Mouse (Mus musculus) thymus, adult 18-20 months (tissue): Measurements from ENCODE around the gene Lgi4.

Experiments used
- DNase-seq, 2 experiments: peaks; one replicate each; pipeline ENCODE4 v3.0.0; 2022; ENCODE audit warnings: mixed read lengths in 2 of 2

The Lgi4 gene

DNA sequence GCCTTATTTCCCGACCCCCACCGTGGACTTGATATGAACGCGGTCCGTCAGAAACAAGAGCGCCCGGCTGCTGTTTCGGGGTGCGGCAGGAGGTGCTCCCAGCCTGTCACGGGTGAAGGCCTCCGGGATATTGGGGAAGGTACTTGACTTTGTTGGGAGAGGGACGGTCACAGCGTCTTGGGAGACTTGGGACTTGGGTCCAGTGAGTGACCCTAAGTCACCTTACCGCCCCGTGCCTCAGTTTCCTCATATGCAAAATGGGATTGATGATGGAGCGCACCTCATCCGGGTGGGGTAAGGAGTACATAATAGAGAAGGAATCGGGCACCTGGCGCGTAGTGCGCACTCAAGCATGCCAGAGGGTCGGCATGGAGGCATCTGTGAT, 6.9 kb upstream of the Lgi4 start:
- DNase-seq, result no peak

DNA sequence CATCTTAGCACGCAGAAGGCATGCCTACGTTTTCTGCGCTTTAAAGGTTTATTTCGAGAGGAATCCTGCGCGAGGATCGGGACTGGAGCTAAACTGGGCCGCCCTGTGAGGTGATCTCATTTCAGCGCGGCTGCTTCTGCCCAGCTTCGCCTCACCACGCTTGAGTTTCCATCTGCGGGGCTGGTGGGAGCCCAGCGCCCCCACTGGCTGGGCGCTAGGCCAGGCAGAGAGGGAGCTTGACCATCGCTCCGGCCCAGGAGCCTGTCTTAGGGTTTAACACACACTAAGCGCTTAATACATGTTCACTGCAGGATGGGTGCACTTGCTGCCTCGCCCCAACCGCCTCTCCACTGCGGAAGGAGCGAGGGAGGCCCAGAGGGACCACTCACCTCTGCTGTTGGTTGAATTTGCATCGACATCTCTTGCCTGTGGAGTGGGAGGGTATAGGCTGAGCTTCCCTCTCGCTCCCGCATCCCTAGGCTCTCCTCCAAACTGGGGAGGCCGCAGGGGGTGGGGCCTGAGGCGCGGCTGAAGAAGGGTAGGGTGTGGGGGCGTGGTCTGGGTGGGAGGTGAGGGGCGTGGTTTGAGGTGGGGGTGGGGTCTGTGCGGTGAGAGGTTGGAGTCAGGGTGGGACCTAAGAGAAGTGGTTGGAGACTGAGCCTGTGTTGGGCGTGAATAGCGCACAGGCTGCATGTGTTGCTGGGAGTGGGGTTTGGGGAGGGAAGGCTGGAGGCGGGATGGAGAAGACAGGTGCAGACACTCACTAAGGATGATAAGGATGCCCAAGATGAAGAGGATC, 6.3 kb upstream of the Lgi4 start:
- DNase-seq, result no peak

DNA sequence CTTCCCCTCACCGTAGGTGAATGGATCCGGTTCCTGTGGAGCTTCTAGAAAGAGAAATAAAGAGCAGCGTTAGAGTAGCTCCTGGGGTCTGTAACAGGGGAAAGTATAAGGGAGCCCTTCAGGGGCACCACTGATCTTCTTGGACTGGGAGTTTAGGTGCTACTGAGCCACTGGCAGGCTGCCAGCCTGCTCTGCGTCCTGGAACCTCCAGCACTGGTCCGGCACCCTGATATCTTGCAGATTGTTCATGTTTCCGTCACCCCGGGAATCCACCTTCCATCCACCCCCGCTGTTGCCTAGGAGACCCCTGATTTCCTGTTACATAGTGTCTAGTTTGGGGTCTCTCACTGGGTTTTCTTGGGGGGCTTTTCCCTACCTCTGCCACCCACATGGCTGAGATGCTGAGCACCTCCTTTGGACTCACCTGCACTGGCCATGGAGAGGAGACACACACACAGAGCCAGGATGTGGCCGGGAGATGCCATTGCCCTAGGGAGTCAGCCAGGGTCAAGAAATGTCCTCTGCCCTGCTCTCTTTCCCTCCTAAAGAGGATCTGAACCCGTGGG, 5.2 kb upstream of the Lgi4 start:
- no peak for DNase-seq

DNA sequence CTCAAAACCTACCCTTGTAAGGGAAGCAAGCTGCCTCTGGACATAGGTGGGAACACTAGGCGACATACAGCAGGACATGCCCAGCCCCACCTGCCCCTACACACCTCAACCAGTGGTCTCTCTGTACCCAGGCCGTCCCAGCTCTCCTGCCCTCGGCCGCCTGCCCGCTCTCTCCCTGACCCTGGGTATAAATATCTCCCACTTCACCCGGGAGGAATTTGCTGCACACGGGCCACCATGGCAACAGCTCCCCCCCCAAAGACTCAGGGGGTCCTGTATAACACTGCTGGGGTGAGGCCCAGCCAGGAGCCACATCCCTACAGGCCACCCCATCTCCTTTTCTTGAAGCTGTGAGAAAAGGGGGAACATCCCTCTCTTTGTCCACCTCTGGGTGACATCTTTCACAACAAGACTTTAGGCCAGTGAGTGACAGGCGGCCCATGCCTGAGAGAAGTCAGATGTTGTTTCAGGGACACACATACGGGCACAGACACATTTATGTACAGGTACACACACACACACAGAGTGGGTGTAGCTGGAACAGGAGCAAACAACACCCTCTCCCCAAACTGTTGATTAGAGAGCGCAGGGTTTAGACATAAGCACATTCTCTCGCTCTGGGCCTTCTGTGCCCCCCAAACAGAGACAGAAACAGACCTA, 4.4 kb upstream of the Lgi4 start:
- DNase-seq, result no peak

DNA sequence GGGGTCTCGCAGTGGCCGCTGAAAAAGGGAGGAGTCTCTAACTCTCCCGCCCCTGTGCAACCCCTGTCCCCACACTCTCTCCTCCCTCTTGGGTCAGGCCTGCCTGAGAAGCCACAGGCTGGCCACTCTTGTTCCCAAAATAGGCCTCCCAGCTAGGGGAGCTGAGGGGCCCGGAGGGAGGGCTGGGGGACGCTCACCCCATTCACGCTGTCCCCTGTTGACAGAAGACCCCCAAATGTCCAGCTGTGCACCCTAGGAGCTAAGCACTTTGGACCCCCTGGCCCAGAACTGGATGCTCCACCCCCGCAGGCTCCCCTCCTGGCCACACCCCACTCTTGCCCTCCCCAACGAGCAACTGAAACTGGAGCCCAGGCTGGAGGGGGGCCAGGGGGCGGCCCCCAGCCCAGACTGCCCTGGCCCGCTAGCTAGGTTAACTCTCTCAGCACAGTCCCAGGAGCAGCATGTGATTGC, 3.8 kb upstream of the Lgi4 start:
- no peak for DNase-seq

DNA sequence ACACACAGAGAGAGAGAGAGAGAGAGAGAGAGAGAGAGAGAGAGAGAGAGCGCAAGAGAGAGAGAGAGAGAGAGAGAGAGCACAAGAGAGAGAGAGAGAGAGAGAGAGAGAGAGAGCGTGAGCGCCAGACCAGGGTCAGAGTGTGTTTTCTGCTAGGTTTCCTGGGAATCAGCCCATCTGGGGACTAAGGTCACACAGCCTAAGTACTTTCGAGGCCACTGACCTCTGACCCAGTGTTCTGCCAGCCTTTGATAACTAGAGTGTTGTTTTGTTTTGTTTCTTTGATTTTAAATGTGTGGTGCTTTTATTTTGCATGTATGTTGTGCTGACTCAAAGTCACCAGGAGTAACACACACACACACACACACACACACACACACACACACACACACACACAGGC, 3.3 kb upstream of the Lgi4 start:
- no peak for DNase-seq

DNA sequence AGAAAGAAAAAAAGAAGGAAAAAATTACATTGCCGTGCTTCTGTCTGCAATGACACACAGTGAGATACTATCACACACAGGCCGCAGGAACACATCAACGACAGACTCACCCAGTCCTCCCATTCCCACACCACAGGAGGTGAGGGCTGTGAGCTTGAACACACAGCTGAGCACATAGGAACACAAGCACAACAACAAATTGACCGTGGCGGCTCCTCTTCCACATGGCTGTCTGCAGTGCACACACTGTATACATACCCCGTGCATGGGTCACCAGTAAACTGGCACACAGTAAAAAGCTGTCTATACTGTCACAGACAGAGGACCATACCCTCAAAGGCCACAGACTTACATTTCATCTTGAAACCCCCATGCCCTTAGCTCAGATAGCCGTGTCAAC, 2.7 kb upstream of the Lgi4 start:
- no peak for DNase-seq

DNA sequence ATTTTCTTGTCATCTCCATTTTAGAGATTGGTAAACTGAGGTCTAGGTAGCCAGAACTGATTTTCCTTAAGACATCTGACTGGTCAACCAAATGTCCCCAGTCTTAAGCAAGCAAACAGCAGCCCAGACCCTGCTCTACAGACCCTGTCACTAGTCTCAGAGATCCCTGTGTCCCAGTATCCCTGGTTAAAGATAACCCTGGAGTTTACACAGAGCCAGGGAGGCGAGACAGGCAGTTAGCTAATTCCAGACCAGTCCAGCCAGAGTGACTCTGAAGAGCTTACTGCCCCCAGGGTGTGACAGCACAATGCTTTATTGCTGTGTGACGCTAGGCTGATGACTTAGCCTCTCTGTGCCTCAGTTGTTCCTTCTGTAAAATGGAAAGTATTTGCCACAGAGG, 2.1 kb upstream of the Lgi4 start, which contains the start of gene Fxyd1:
TSS of gene Fxyd1 (minus strand) at position 129 of the 400 bp plus-strand sequence.
- DNase-seq, result no peak

DNA sequence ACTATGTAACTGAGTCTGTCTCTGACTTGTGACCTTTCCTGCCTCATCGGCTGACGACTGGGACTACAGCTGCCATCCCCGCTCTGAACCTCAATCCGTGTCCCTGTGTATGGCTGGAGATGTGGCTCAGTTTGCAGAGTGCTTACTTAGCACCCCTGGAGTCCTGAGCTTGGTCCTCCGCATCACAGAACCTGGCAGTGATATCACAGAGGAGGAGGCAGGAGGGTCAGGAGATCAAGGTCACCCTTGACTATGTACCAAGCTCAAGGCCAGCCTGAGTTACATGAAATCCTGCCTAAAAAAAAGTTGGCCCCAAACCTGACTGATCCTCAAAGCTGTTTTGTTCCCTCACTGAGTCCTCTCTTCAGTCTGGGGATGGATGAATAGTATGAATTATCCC, 1.4 kb upstream of the Lgi4 start:
- DNase-seq, result no peak

DNA sequence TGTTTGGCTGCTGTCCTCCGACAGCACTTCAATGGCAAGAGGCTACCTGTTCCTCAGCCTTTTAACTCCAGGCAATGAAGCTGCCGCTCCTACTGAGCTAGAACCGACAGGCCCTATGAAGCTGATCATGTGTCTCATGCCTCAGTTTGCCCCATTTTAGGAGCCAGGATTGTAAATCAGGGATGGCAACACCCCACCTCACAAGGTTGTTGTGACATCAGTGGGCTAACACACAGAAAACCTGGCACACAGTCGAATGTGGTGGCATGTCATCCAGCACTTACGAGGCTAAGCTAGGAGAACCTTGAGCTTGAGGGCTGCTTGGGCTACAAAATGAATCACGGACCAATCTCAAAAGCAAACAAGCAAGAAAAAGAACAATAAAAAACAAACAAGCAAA, 931 bp upstream of the Lgi4 start:
- no peak for DNase-seq

DNA sequence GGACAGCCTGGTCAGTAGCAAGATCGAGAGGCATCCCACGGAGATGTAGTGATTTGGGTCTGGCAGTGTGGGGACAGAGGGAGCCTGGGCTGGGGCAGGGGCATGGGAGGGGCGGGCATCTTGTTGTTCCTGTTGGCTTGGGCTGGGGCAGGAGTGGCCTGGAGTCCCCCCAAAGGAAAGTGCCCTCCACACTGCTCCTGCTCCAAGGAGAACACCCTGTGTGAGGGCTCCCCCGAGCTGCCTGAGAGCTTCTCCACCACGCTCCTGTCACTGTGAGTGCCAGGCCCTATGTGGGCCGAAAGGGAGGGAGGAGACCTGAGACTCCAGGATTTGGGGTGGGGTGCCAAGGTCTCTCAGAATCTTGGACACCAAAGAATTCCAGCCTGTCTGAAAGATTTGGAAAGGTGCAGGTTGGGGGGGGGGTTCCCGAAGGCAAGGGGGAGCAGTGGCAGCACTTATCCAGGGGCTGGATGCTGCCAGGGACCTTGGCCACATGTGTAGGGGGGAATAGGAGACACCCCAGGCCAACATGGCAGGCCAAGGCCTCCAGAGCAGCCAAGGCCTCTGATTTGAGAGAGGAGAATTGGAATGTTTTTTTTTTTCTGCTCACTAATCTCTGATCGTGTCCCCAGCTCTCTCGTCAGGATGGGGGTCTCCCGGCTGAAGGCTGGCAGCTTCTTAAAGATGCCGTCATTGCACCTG, 928 bp downstream of the Lgi4 start:
- DNase-seq, result no peak

DNA sequence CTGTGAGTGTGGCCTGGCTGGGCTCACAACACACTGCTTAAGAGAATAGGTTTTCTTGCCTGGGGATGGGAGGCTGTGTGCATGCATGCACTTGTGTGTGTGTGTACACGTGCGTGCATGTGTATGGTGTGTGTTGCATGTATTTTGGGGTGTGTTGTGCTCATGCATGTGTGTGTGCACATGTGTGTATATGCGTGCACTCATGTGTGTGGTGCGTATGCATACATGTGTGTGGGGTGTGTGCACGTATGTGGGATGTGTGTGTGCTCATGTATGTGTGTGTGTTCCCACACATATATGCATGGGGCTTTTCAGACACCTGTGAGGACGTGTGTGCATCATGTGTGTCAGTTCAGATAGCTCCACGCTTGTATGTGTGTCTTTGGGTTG, 1.5 kb downstream of the Lgi4 start:
- no peak for DNase-seq

DNA sequence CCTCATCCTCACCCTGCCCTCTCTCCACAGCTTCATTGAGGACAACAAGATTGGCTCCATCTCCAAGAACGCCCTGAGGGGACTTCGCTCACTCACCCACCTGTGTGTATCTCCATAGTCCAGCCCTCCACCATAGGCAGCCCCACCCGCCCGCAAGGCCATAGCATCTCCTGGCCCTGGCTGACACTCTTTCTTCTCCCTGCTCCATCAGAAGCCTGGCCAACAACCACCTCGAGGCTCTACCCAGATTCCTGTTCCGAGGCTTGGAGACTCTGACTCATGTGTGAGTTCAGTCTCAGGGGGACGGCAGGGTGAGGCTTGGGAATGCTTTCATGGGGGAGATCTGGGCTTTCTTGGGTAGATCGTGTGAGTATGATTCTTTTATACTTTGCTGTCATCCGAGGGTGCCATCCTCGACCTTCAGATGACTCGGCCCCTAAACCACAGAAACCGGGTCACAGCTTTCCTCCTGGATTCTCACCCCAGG, 4.0 kb downstream of the Lgi4 start:
- no peak for DNase-seq

DNA sequence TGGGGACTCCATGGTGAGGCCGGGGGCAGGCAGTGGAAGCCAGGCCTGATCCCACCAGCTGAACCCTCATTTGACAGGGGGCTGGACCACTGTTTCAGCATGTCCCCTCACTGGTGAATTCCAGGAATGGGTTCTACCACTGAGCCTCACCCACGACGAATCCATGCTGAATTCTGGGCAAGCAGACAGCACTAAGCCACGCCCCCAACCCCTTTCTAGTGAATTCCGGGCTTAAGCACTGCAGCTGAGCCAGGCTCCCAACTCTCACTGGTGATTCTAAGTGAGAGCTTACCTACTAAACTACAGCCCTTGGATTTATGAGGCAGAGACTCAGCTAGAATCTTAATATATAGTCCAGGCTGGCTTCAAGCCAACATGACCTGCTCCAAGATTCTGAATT, 8.7 kb downstream of the Lgi4 start:
- DNase-seq, result no peak

DNA sequence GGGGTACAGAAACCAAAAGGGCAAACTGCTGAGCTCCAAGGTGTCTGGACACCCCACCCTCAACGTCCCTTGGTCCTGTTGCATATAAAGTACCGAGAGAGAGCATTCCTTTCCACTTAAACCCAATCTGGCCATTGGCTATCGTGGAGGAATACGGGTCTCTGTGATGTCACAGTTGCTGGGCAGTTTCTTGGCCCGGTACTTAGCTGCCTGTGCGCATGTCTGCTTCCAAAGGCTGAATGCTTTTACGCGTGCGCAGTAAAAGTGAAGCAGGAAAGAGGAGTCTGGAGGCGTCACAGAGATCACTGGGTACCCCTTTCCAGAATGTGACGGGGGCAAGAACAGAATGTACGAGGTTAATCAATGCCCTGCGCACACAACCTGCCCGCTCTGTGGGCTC, 10.3 kb downstream of the Lgi4 start:
- no peak for DNase-seq

DNA sequence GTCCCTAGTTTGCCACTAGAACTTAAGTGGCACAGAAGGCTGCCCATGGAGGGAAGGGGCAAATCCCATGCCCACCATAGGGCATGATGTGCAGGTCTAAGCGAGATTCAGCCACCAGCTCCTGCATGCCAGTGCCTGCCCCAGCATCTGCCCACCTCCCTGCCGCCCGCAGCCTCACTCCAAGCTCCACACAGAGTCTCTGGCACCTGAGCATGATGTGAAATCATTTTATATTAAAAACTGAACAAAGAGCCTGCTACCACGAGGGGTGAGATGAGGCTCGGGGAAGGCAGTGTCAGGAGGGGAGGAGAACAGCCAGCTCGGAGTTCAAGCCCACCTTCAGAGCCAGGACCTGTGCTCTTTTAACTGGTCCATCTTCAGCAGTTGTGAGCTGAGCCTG, 11.2 kb downstream of the Lgi4 start:
- DNase-seq, result no peak

DNA sequence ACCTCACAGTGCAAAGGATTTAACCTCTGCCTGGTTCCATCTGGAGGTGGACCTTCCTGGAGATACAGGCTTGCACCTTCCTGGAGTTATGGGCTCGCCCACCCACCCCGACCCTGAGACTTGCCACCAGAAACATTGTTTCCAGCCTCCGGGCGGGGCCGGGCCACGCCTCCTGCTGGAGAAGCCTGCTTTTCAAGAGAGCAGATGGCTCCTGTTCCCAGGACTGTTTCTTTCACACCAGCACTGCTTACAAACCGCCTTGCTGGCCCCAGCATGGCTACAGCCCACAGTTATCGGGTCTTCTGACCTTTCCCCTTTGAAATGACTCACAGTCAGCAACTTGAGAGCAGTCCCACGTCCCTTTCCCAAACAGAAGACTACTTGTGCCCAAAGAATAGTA, 13.2 kb downstream of the Lgi4 start:
- no peak for DNase-seq

DNA sequence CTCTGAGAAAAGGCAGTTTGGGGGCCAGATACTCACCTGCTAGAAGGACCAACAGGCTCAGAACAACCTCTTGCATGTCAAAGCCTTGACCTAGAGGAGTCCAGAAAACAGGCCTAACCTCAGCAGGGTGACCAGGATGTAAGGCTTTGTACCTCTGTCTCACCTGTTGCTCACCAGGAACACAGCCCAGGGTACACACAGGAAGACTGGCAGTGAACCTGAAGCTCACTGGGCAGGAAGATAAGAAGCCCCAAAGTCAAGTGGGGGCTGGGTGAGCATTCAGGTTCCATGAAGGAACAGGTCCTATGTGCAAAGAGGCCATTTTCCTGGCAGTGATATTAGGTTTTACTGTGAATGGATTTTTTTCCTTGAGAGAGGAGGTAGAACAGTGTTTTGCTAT, 14.4 kb downstream of the Lgi4 start:
- no peak for DNase-seq

DNA sequence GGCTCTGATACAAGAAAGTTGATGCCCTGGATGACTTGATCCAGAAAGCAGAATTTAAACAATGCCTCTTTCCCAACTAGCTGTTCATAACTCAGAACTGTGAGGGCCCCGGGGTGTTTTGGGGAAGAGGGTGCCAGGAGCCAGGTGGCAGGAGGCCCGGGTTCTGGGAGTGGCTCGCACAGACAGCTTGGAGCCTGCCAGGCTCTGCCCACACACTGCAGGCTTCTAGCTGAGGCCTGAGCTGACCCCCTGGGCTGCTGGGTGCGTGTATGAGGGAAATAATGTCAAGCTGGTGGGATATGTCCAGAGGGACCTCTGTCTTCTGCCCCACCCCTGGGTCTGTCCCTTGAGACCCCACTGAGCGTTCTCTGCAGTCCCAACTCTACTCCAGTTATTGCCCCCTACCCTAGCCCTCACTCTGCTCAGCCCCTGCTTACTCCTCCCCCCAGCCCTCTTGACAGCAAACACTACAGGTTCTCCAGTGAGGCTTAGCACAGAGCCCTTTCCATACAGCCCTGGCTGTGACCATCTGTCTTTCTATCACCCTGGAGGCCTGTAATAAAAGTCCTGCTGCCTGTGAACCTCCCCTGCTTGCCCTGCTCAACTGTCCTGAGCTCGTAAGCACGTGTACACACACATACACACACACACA, 15.0 kb downstream of the Lgi4 start:
- DNase-seq, result no peak

DNA sequence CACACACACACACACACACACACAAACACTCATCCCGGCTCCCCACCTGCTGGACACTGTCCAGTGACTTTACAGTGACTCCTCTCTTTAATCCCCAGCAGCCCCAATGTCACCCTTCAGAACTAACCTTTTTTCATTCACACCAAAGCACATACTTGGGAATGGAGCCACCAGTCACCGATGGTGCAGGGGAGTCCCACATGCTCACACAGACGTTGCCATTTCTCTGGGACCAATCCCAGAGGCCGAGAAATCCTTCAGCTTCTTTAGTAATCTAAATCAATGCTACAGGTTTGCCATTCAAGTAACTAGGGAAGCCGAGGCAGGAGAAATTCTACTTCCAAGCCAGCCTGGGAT, 15.5 kb downstream of the Lgi4 start:
- no peak for DNase-seq

DNA sequence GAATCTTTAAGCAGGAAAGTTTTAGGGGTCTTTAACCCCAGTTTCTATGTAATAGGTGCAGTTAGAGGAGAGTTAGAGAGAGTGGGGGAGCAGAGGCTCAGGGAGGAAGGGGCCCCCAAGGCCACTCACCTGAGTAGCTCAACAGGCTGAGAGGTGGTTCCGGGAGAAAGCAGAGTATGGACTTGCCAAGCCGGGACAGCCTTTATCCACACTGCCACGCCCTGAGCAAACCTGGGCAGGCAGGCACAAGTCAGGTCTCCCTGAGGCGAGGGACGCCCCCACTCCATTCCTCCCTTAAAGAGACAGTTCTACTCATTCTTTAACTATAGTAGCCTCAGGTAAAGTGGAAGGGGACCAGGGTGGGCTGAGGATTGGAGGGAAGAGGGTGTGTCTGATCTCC, 17.4 kb downstream of the Lgi4 start, which contains the start of gene Fxyd3:
TSS of gene Fxyd3 (minus strand) at position 213 of the 400 bp plus-strand sequence.
- DNase-seq, result no peak

DNA sequence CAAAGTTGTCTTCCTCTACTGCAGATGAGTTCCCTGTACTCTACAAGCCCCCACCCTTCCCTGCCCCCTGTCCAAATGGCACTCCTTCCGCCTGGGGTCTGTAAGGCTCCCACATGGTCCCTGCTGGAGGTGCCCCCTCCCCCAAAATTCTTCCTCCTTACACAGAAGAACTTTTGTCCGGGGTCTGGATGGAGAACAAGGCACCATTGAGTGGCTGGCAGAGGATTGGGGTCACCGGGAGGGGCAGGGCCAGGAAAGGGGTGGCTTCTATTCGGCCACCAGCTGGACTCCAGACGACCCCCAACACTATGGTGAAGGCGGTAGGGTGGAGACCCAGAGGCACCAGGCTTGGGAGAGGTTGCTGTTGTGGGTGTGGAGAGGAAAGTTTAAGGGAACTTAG, 18.3 kb downstream of the Lgi4 start:
- no peak for DNase-seq

DNA sequence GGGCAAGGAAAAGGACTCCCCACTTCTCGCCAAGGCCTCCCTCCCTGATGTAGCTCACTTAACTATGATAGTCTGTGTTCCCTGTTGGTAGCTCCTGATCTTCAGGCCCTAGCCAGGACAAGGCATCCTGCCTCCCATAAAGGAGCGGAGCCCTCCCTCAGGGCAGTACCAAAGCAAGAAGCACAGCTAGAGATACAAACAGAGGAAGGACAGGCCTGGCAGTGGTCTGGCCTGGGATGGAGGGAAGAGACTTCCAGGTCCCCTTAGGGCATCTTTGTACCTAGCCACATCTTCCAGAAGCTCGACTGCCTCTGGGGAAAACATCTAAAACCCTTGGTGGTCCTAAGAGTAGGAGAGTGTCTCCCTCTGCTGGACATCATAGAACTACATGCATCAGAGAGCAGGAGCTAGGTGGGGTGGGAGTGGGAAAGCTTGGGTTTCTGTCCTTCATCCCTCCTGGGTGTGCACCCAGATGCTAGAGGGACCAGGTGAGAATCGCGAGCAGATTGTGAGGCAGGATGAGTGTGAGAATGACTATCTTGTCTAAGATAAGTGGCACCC, 18.8 kb downstream of the Lgi4 start:
- no peak for DNase-seq
